Mouse (Mus musculus) limb, embryonic 15.5 days (tissue): ENCODE measurements at regions not wholly inside any gene's neighbourhood (a gene's known extent, or its start where the extent isn't known, plus 50 kb on each side); places are given as distances from the start of the nearest gene placed in this dataset.
A peak's percentile ranks its signal among the peaks of the same experiment; 100 is the strongest.

Experiments used
- ATAC-seq: fragments of 200-750 bp; cut with Nextera tagmentation; 2 replicates; pipeline ENCODE4 v1.8.0; 2017; ENCODE audit warnings: low read depth, moderate TSS enrichment; ENCODE audit not compliant: insufficient number of reproducible peaks, low FRiP score, low TSS enrichment
- H3K27ac ChIP-seq: fragments of 300-500 bp; sonication (generic); 2 replicates; pipeline ENCODE4 v1.5.1; 2015; ENCODE audit warnings: moderate library complexity, mild to moderate bottlenecking, inconsistent platforms
- H3K27me3 ChIP-seq: fragments of 300-500 bp; sonication (generic); 2 replicates; pipeline ENCODE4 v1.6.1; 2015; ENCODE audit warnings: inconsistent platforms
- H3K36me3 ChIP-seq: fragments of 300-500 bp; sonication (generic); 2 replicates; pipeline ENCODE4 v1.6.1; 2015; ENCODE audit warnings: inconsistent platforms
- H3K4me1 ChIP-seq: fragments of 300-500 bp; sonication (generic); 2 replicates; pipeline ENCODE4 v1.6.1; 2015; ENCODE audit warnings: inconsistent platforms
- H3K4me2 ChIP-seq: fragments of 300-500 bp; sonication (generic); 2 replicates; pipeline ENCODE4 v1.6.1; 2015; ENCODE audit warnings: mild to moderate bottlenecking, inconsistent platforms
- H3K4me3 ChIP-seq: fragments of 300-500 bp; sonication (generic); 2 replicates; pipeline ENCODE4 v1.5.1; 2015; ENCODE audit warnings: mild to moderate bottlenecking, inconsistent platforms
- H3K9ac ChIP-seq: fragments of 300-500 bp; sonication (generic); 2 replicates; pipeline ENCODE4 v1.6.1; 2015; ENCODE audit warnings: inconsistent platforms
- H3K9me3 ChIP-seq: fragments of 300-500 bp; sonication (generic); 2 replicates; pipeline ENCODE4 v1.6.1; 2016; ENCODE audit warnings: inconsistent platforms
- WGBS: fragments of 180-500 bp; shearing (Covaris S2); methylation state at CpG from one replicate; pipeline ENCODE4 v1.1.7; 2015; 5-methylcytosine and 5-hydroxymethylcytosine counted together

- WGBS = 45% methylated on average over 4 of the region's 4 CpGs
- Histone ChIP-seq H3K27me3 (no peaks in the 10 kb centered on the region), H3K4me2 (no peak overlapping the region), H3K4me3 (no peak overlapping the region), H3K9me3 (no peaks in the 10 kb centered on the region), H3K36me3 (no peaks in the 10 kb centered on the region), H3K9ac (no peak overlapping the region), H3K27ac (peak overlapping the region; percentile 33; the same call in 1 of the 2 replicates), H3K4me1 (peaks cover 21% of the 10 kb centered on the region)
- ATAC-seq = no peak
Observed at GRCm38 (mm10) chr14:25310671-25311151, 148.3 kb upstream of the Zmiz1 start.

GRCm38 (mm10) chr14:25311475-25311874 is 147.5 kb upstream of the Zmiz1 start:
- H3K4me3 ChIP-seq = no peak overlapping the region
- 0 out of 2 replicates have a peak overlapping the region, but pooled peaks have one; percentile 47 for H3K27ac ChIP-seq
- WGBS = 44% methylated on average over 3 of the region's 3 CpGs
- no peaks in the 10 kb centered on the region for H3K9me3 ChIP-seq
- no peaks in the 10 kb centered on the region for H3K27me3 ChIP-seq
- H3K36me3 ChIP-seq = no peaks in the 10 kb centered on the region
- peaks cover 21% of the 10 kb centered on the region for H3K4me1 ChIP-seq
- no peak for ATAC-seq
- no peak overlapping the region for H3K9ac ChIP-seq
- H3K4me2 ChIP-seq = no peak overlapping the region

GRCm38 (mm10) chr14:25312135-25312534 is 146.8 kb upstream of the Zmiz1 start:
- Histone ChIP-seq H3K27me3 (no peaks in the 10 kb centered on the region), H3K9me3 (no peaks in the 10 kb centered on the region), H3K27ac (no peak overlapping the region), H3K9ac (no peak overlapping the region), H3K36me3 (no peaks in the 10 kb centered on the region), H3K4me2 (no peak overlapping the region), H3K4me1 (peaks cover 21% of the 10 kb centered on the region), H3K4me3 (no peak overlapping the region)
- no peak for ATAC-seq
- WGBS = 16% methylated on average over 7 of the region's 7 CpGs

- 81% methylated on average over 6 of the region's 6 CpGs for WGBS
- peaks cover 29% of the 10 kb centered on the region for H3K4me1 ChIP-seq
- no peak for ATAC-seq
Observed at GRCm38 (mm10) chr14:25312814-25313426, 146.1 kb upstream of the Zmiz1 start.

GRCm38 (mm10) chr14:25313693-25314240 is 145.2 kb upstream of the Zmiz1 start:
- Histone ChIP-seq H3K4me2 (no peak overlapping the region), H3K4me1 (peaks cover 37% of the 10 kb centered on the region), H3K4me3 (no peak overlapping the region), H3K9ac (no peak overlapping the region), H3K27me3 (no peaks in the 10 kb centered on the region), H3K36me3 (no peaks in the 10 kb centered on the region), H3K9me3 (no peaks in the 10 kb centered on the region), H3K27ac (no peak overlapping the region)
- no peak for ATAC-seq
- WGBS = 73% methylated on average over 4 of the region's 4 CpGs

More at GRCm38 (mm10) chr14:25312814-25313426, 146.1 kb upstream of the Zmiz1 start:
- Histone ChIP-seq H3K9ac (no peak overlapping the region), H3K27ac (no peak overlapping the region), H3K36me3 (no peaks in the 10 kb centered on the region), H3K9me3 (no peaks in the 10 kb centered on the region), H3K4me3 (no peak overlapping the region), H3K4me2 (no peak overlapping the region), H3K27me3 (no peaks in the 10 kb centered on the region)

GRCm38 (mm10) chr14:25316491-25316890 is 142.5 kb upstream of the Zmiz1 start:
- 93% methylated on average over 5 of the region's 5 CpGs for WGBS
- Histone ChIP-seq H3K9me3 (no peaks in the 10 kb centered on the region), H3K4me1 (peaks cover 30% of the 10 kb centered on the region), H3K4me3 (no peak overlapping the region), H3K9ac (no peak overlapping the region), H3K27ac (no peak overlapping the region), H3K27me3 (no peaks in the 10 kb centered on the region), H3K36me3 (no peaks in the 10 kb centered on the region), H3K4me2 (no peak overlapping the region)
- no peak for ATAC-seq

- Histone ChIP-seq H3K36me3 (no peaks in the 10 kb centered on the region), H3K9ac (0 out of 2 replicates have a peak overlapping the region, but pooled peaks have one; percentile 26), H3K4me3 (no peak overlapping the region; the same call in 1 of the 2 replicates), H3K4me1 (peaks cover 32% of the 10 kb centered on the region), H3K4me2 (peak overlapping the region; percentile 40), H3K9me3 (no peaks in the 10 kb centered on the region), H3K27ac (no peak overlapping the region), H3K27me3 (no peaks in the 10 kb centered on the region)
- WGBS = 13% methylated on average over 37 of the region's 37 CpGs
- no peak for ATAC-seq
Observed at GRCm38 (mm10) chr14:25317680-25318471, 141.1 kb upstream of the Zmiz1 start.

- ATAC-seq = no peak
- H3K4me3 ChIP-seq = no peak overlapping the region
- H3K27me3 ChIP-seq = no peaks in the 10 kb centered on the region
- H3K4me2 ChIP-seq = no peak overlapping the region
- H3K27ac ChIP-seq = no peak overlapping the region
- no peaks in the 10 kb centered on the region for H3K9me3 ChIP-seq
- H3K4me1 ChIP-seq = peaks cover 42% of the 10 kb centered on the region
- no peaks in the 10 kb centered on the region for H3K36me3 ChIP-seq
- H3K9ac ChIP-seq = no peak overlapping the region
- 67% methylated on average over 12 of the region's 12 CpGs for WGBS
Observed at GRCm38 (mm10) chr14:25318909-25319308, 140.1 kb upstream of the Zmiz1 start.

GRCm38 (mm10) chr14:25320141-25320540 is 138.8 kb upstream of the Zmiz1 start:
- Histone ChIP-seq H3K4me1 (peaks cover 42% of the 10 kb centered on the region), H3K36me3 (no peaks in the 10 kb centered on the region), H3K9me3 (no peaks in the 10 kb centered on the region), H3K4me3 (no peak overlapping the region), H3K27me3 (no peaks in the 10 kb centered on the region), H3K9ac (no peak overlapping the region), H3K27ac (no peak overlapping the region), H3K4me2 (no peak overlapping the region)
- no peak for ATAC-seq
- WGBS = 64% methylated on average over 4 of the region's 4 CpGs

- peaks cover 28% of the 10 kb centered on the region for H3K4me1 ChIP-seq
Observed at GRCm38 (mm10) chr14:25323542-25324484, 135.2 kb upstream of the Zmiz1 start.

GRCm38 (mm10) chr14:25325887-25326286 is 133.1 kb upstream of the Zmiz1 start:
- no peak overlapping the region for H3K27ac ChIP-seq
- no peak overlapping the region for H3K9ac ChIP-seq
- peaks cover 23% of the 10 kb centered on the region for H3K4me1 ChIP-seq
- no peak overlapping the region for H3K4me2 ChIP-seq
- no peaks in the 10 kb centered on the region for H3K27me3 ChIP-seq
- H3K4me3 ChIP-seq = no peak overlapping the region
- 88% methylated on average over 3 of the region's 3 CpGs for WGBS
- H3K9me3 ChIP-seq = no peaks in the 10 kb centered on the region
- H3K36me3 ChIP-seq = no peaks in the 10 kb centered on the region
- ATAC-seq = no peak

More at GRCm38 (mm10) chr14:25323542-25324484, 135.2 kb upstream of the Zmiz1 start:
- no peak for ATAC-seq
- Histone ChIP-seq H3K36me3 (no peaks in the 10 kb centered on the region), H3K4me2 (no peak overlapping the region), H3K4me3 (no peak overlapping the region), H3K27ac (peak overlapping the region; percentile 76), H3K27me3 (no peaks in the 10 kb centered on the region), H3K9me3 (no peaks in the 10 kb centered on the region), H3K9ac (no peak overlapping the region)
- WGBS = 70% methylated on average over 6 of the region's 6 CpGs
